Mouse (Mus musculus): ENCODE results near the gene Cgnl1. TPM values are rescaled to one million over a fixed set of nuclear protein-coding genes. Genes with fewer than 3 reads are reported as not detected.

Gene Cgnl1
- polyA plus RNA-seq, 1 experiment: 73.6 TPM

DNA sequence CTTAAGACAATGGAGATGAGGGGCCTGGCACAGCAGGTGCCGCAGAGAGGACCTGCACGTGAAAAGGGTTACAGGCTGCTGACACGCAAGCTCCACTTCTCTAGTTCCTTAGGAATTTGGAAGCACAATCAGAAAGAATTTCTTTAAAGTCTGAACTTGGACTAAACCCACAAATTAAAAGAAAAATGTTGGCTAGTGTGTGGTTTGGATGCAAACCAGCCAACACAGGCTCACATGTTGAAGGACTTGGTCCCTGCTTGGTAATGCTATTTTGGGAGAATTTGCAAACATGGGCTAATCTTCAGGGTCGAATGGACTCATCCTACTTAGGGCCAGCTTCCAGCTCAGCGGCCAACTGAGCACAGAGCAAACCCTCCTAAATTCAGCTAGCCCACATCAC lies 26.8 kb upstream of the Cgnl1 start:
- no peak overlapping the region for H3K27ac ChIP-seq (replicated peaks; ENCODE audit: low read depth, low read length)
- no peak overlapping the region for H3K4me3 ChIP-seq (ENCODE audit: insufficient read depth, low read depth, low read length)
- peaks cover 3% of the 10 kb centered on the region; the same call in 1 of the 2 replicates for H3K4me1 ChIP-seq (ENCODE audit: control insufficient read depth, insufficient read depth, insufficient read length, low read length)

DNA sequence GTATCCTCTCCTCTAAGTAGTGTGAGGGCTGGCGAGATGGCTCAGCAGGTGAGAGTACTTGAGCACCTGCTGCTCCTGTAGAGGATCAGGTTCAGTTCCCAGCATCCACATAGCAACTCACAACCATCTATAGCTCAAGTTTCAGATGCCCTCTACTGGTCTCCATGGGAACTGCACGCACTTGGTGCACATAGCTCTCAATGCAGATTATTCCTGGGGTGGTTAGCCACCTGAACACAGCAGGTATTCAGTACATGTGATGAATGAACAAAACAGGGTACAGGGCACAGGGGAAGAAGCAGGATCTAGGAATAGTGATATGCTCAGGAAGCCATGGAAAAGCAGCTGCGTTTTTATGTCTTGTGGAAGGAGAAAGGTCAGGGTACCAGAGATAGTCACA lies 6.0 kb upstream of the Cgnl1 start:
- H3K4me1 ChIP-seq (ENCODE audit: control insufficient read depth, insufficient read depth, insufficient read length, low read length): peaks cover 2% of the 10 kb centered on the region; the same call in 1 of the 2 replicates

DNA sequence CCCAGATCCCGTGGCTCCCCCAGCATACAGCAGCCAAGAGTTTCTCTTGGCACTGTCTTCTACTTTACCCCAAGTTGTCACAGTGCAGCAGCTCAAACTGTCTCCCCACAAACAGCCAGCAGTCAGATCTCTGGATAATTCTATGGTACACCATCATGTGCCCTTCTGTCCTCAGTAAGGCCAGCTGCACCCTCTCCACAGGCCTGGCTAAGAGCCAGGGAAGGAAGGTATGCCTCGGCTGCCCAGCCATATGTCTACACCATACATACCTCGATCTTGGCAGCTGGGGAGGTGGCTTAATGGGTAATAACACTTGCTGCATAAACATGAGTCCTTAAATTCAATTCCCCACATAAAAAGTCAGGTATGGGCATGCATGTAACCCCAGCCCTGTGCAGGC lies 4.9 kb upstream of the Cgnl1 start:
- Histone ChIP-seq H3K27ac (replicated peaks; ENCODE audit: low read depth, low read length) (no peak overlapping the region), H3K4me1 (ENCODE audit: control insufficient read depth, insufficient read depth, insufficient read length, low read length) (peaks cover 2% of the 10 kb centered on the region; the same call in 1 of the 2 replicates), H3K4me3 (ENCODE audit: insufficient read depth, low read depth, low read length) (no peak overlapping the region)

More for the DNA sequence above, 6.0 kb upstream of the Cgnl1 start:
- Histone ChIP-seq H3K4me3 (ENCODE audit: insufficient read depth, low read depth, low read length) (no peak overlapping the region), H3K27ac (replicated peaks; ENCODE audit: low read depth, low read length) (no peak overlapping the region)

DNA sequence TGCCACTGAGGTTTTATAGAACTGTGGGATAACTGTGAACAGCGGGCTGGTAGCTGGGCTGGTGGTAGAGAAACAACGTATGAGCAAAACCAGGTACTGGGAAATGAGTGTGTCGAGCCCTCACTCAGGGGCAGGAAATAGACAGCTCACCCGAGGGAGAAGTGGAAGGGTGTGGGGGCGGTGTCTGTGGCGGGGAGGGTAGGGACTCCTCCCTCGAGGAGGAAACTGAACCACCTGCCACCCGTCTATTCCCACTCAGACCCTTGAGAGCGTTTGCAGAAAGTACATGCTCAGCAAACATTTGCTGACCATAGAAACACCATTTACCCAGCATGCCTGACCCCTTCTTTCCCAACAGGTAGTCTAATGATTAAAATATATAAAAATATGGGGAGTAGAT lies 2.2 kb upstream of the Cgnl1 start:
- Histone ChIP-seq H3K4me1 (ENCODE audit: control insufficient read depth, insufficient read depth, insufficient read length, low read length) (peaks cover 6% of the 10 kb centered on the region; the same call in 1 of the 2 replicates), H3K4me3 (ENCODE audit: insufficient read depth, low read depth, low read length) (no peak overlapping the region), H3K27ac (replicated peaks; ENCODE audit: low read depth, low read length) (no peak overlapping the region)

DNA sequence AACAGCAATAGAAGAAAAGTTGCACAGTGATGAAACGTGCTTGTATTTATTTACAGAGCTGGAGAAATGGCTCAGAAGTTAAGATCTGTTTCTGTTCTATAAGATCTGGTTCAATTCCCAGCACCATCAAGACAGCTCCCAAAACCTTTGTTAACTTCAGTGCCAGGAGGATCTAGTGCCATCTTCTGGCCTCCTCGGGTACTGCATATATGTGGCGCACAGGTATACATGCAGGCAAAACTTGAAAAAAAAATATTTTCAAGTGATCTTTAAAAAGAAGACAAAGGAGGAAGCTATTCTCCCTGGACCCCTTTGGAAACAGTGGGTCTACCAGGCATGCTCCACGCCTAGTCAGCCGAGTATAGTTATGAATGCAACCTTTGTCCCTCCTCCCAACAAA lies 936 bp upstream of the Cgnl1 start:
- Histone ChIP-seq H3K4me1 (ENCODE audit: control insufficient read depth, insufficient read depth, insufficient read length, low read length) (peaks cover 12% of the 10 kb centered on the region), H3K27ac (replicated peaks; ENCODE audit: low read depth, low read length) (no peak overlapping the region), H3K4me3 (ENCODE audit: insufficient read depth, low read depth, low read length) (no peak overlapping the region)

DNA sequence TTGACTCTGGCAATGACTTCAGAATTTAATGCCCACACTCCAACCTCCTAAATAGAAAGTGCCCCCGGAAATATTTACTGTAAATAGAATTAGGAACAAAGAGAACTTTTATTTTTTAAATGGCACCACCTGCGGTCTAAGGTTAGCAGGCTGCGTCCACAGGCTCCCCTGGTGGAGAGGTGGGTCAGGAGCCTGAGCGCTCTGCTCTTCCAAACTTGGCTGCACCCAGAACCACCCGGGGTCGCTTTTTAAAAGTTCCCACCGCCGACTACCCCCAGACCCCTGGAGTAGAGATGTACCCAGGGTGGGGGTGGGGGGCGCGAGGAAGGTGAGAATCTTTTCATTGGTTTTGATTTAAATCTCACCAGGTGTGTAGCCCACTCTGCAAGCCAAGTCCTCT lies 918 bp downstream of the Cgnl1 start:
- Histone ChIP-seq H3K4me3 (ENCODE audit: insufficient read depth, low read depth, low read length) (peak overlapping the region; percentile 88), H3K27ac (replicated peaks; ENCODE audit: low read depth, low read length) (peak overlapping the region; percentile 91), H3K4me1 (ENCODE audit: control insufficient read depth, insufficient read depth, insufficient read length, low read length) (peaks cover 17% of the 10 kb centered on the region)

DNA sequence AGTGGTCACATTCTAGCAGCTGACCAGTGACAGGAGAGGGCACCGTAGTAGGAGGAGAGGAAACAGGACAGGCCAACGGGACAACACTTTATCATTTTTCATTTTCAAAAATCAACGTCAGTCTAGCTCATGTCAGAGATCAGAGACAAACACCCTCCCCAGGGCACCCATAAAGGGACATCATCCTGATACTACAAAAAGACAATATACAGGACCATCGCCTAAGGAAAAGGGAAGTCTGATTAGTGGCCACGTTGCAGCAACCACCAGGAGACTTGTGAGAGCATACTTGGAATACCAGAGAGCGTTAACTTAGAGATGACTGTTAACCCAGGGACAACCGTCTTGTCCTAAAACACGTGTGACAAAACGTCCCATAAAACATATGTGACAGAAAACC lies 1.7 kb downstream of the Cgnl1 start:
- Histone ChIP-seq H3K4me3 (ENCODE audit: insufficient read depth, low read depth, low read length) (peak overlapping the region; percentile 88), H3K4me1 (ENCODE audit: control insufficient read depth, insufficient read depth, insufficient read length, low read length) (peaks cover 17% of the 10 kb centered on the region), H3K27ac (replicated peaks; ENCODE audit: low read depth, low read length) (peak overlapping the region; percentile 91)

DNA sequence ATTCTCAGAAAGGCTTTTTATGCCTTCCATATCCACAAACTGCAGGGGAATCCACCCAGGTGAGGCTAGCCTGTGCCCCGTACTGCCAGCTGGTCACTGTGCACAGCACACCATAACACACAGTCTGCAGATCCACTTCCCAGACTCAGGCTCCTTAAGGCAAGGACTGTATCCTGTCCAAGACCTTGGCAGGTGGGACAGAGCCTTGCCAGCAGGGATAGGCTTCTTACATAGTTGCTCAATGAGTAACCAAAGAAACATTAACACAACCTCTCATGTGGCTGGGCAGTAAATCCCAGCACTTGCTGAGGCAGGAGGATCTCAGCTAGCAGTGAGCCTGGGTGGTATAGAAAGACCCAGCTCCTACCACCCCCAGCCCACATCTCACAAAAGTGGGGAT lies 3.3 kb downstream of the Cgnl1 start:
- Histone ChIP-seq H3K4me1 (ENCODE audit: control insufficient read depth, insufficient read depth, insufficient read length, low read length) (peaks cover 17% of the 10 kb centered on the region), H3K27ac (replicated peaks; ENCODE audit: low read depth, low read length) (peak overlapping the region; percentile 61), H3K4me3 (ENCODE audit: insufficient read depth, low read depth, low read length) (0 out of 2 replicates have a peak overlapping the region, but pooled peaks have one; percentile 0)

DNA sequence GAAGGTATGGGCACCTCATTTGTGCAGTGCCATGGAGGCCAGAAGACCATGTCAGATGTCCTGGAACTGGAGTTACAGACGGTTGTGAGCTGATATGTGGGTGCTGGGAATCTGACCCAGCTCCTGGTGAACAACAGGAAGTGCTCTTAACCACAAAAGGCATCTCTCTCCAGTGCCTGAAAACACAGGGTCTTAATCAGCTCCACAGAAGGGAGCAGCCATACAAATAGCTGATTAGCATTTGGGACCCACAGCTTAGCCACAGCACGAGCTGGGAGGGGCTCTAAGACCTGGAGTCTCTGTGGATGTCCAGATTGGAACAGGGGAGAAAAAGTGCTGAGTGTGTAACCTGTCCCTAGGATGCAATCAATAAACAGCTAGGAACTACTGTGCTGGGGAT lies 4.5 kb downstream of the Cgnl1 start:
- Histone ChIP-seq H3K4me1 (ENCODE audit: control insufficient read depth, insufficient read depth, insufficient read length, low read length) (peaks cover 17% of the 10 kb centered on the region), H3K4me3 (ENCODE audit: insufficient read depth, low read depth, low read length) (no peak overlapping the region), H3K27ac (replicated peaks; ENCODE audit: low read depth, low read length) (peak overlapping the region; percentile 4)

DNA sequence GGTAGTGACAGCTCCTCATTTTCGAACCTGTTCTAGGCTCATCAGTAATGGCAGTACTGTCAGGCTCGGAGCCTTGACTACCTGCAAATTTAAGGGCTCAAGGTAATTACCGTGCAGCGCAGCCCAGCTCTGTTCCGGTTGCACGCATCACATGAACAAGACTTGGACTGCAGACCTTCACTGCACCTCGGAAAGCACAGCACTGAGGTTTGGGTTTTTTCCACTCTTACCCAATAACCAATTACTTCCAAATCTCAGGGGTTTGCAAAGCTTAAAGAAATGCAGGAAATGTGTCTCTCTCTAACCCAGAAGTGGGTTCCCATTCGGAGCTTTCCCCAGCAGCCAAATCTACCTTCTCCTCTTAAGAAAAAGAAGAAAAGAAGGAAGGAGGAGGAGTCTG lies 5.1 kb downstream of the Cgnl1 start:
- Histone ChIP-seq H3K27ac (replicated peaks; ENCODE audit: low read depth, low read length) (peak overlapping the region; percentile 54), H3K4me1 (ENCODE audit: control insufficient read depth, insufficient read depth, insufficient read length, low read length) (peaks cover 17% of the 10 kb centered on the region), H3K4me3 (ENCODE audit: insufficient read depth, low read depth, low read length) (no peak overlapping the region)

DNA sequence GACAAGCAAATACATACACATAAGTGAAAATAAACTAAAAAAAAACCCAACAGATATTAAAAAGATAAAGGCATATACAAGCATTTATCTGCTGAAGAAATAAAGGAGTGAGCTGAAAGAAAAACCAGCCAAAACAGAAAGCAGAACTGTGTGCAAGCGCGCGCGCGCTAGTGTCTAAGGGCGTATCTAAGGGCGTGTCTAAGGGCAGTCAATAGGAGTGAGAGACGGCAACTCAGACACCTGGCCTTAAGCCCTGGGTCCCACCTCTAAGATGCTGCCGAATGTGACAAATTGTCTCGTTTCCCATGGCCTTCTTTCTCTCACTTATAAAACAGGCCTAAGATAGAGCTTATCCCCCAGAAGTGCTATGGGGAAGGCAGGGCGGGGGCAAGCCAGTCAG lies 6.9 kb downstream of the Cgnl1 start:
- Histone ChIP-seq H3K4me3 (ENCODE audit: insufficient read depth, low read depth, low read length) (no peak overlapping the region), H3K27ac (replicated peaks; ENCODE audit: low read depth, low read length) (no peak overlapping the region), H3K4me1 (ENCODE audit: control insufficient read depth, insufficient read depth, insufficient read length, low read length) (peaks cover 19% of the 10 kb centered on the region)

DNA sequence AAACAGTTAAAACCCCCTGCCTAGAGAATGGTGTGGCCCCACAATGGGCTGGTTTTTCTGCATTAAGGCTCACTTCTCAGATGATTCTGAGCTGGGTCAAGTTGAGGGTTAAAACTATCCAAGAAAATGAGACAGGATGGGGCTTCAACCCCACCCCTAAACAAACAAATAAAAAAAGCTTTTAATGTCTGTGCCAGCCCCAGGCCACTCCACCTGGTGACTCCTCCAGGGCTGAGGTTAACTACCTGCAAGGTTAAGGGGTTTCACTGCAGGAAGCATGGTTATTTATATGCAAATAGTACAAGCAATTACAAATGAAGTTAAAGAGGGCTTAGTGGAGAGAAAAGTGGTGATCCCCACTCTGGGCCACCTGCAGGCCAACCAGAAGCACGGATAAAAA lies 8.1 kb downstream of the Cgnl1 start:
- Histone ChIP-seq H3K4me1 (ENCODE audit: control insufficient read depth, insufficient read depth, insufficient read length, low read length) (peaks cover 15% of the 10 kb centered on the region), H3K4me3 (ENCODE audit: insufficient read depth, low read depth, low read length) (no peak overlapping the region), H3K27ac (replicated peaks; ENCODE audit: low read depth, low read length) (no peak overlapping the region)

DNA sequence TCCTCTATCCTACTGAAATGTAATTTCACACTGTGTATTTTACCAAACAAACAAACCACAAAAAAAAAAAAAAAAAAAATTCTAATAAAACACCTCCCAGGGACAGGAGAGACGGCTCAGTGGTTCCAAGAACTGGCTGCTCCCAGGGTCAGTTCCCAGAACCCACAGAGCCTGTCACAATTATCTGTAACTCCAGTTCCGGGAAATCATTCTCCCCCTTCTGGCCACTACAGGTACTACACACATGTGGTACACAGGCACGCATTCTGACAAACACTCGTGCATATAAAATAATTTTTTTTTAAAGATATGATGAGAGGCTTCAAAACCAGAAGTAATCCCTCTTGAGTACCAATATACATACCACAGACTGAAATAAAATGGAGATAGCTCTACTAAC lies 9.7 kb downstream of the Cgnl1 start:
- H3K27ac ChIP-seq (replicated peaks; ENCODE audit: low read depth, low read length): no peak overlapping the region
- H3K4me1 ChIP-seq (ENCODE audit: control insufficient read depth, insufficient read depth, insufficient read length, low read length): peaks cover 12% of the 10 kb centered on the region
- H3K4me3 ChIP-seq (ENCODE audit: insufficient read depth, low read depth, low read length): no peak overlapping the region

DNA sequence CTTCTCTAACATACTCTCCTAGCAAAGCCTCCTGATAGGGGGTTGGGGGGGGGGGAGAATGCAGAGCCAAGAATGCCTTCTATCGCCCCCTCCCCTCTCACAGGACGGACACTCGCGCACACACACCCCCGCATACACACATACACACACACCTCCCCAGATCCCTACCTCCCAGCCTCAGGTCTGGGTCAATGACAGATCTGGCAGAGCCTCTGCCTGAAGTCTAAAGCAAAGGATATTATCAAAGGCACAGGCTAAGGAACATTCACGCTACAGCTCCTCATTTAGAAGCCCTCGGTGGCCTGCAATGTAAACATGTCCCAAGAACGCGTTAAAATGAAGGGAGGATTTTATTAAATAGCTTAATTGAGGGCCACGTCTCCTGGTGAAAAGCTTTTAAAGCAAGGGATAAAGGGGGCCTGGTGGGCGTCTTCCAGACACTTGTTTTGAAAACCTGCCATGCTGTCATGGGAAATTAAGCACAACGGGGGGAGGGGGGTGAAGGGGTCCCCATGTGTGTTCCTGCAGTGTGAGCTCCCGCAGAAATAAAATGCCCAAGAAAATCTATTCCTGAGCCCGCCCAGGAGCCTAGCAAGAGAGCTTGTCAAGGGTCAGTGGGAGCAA lies 10.8 kb downstream of the Cgnl1 start:
- peaks cover 10% of the 10 kb centered on the region for H3K4me1 ChIP-seq (ENCODE audit: control insufficient read depth, insufficient read depth, insufficient read length, low read length)
- H3K4me3 ChIP-seq (ENCODE audit: insufficient read depth, low read depth, low read length): no peak overlapping the region
- H3K27ac ChIP-seq (replicated peaks; ENCODE audit: low read depth, low read length): no peak overlapping the region

DNA sequence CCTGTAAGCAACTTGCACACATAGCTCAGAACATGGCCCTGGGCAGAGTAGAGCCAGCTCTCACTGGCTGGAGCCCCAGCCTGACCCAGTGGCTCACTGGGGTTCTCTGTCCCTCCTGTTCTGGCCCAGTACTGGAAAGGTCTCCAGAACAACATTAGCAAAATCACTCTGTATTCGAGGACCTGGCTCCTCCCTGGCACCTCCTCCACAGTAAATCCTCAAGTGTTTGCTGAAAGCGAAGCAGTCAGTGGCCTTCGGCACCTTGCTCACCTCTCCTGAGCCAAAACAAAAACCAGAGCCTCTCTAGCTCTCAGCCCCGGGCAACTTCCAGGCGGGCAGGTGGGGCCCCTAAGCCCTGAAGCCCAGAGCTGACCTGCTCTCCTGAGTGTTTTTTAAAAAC lies 11.5 kb downstream of the Cgnl1 start:
- Histone ChIP-seq H3K4me3 (ENCODE audit: insufficient read depth, low read depth, low read length) (no peak overlapping the region), H3K27ac (replicated peaks; ENCODE audit: low read depth, low read length) (no peak overlapping the region), H3K4me1 (ENCODE audit: control insufficient read depth, insufficient read depth, insufficient read length, low read length) (peaks cover 10% of the 10 kb centered on the region)

DNA sequence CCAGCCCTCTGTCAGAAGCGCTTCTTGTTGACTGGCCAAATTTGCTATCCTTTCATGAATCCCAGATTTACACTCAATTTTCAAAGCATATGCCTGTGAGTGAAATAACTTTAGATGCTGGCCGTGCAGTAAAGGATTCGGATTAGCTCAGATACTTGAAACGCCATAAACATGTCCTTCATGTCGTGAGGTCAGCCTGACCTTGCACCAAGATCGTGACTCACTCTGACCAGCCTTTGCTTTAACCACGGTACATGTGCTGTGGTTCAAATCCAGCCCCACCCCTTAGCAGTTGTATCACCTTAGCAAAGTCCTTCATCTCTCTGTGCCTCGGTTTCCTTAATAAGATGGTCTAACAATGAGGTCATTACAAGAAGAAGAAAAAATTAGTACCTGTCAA lies 14.0 kb downstream of the Cgnl1 start:
- Histone ChIP-seq H3K27ac (replicated peaks; ENCODE audit: low read depth, low read length) (0 out of 2 replicates have a peak overlapping the region, but pooled peaks have one; percentile 60), H3K4me3 (ENCODE audit: insufficient read depth, low read depth, low read length) (no peak overlapping the region), H3K4me1 (ENCODE audit: control insufficient read depth, insufficient read depth, insufficient read length, low read length) (peaks cover 10% of the 10 kb centered on the region)
